Mouse (Mus musculus): ENCODE results near the gene Kcnk4. TPM values are rescaled to one million over a fixed set of nuclear protein-coding genes. Genes with fewer than 3 reads are reported as not detected.
A peak's percentile ranks its signal among the peaks of the same experiment; 100 is the strongest.

The Kcnk4 gene
- 0.24 TPM in 1 of 2 replicates, not detected in the other for polyA plus RNA-seq (2016; fragmentation: Nextera tagmentation; extraction: Ambion mirVana)

DNA sequence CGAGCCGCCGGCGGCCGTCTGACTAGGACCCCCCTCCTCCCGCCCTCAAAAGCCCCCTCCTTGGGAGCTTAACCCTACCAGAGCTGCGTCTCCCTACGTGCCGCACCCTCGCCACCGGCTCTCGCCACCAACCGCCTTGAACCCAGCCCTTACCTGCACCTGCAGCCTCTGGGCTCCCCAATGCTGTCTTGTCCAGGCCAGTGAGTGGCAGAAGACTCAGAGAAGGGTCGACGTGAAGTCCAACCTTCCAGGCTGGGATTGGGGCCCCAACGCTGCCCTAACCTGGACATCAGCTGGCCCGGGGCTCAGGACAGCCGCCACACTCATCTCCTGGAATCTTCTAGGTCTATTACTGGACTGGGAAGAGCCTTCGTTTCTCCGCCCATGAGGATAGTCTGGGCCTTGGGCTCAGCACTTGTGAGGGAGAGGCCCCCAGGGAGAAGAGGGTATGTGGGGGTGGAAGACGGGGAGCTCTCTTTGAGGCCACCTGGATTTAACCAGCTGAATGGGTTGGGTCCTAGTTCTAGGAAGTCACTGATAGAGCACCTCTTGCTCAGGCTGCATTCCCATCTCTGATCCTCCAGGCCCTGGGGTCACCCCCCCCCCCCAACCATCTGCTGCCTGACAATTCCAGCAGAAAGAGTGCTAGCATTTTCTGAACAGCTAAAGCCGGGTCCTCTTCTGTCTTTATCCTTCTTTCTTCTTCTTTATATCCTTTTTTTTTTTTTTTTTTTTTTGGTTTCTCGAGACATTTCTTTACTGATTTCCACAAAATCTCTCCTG lies at the start of gene Kcnk4:
Kcnk4 (minus strand) TSS at position 321 of the 783 bp plus-strand sequence.
- 0 out of 2 replicates have a peak, but pooled peaks cover 5% of the 10 kb centered on the region for H3K36me3 ChIP-seq (replicated peaks)
- H3K9me3 ChIP-seq: no peaks in the 10 kb centered on the region
- H3K4me3 ChIP-seq: peak within 1 kb of the TSS; percentile 47
- H3K27me3 ChIP-seq (ENCODE audit: poor library complexity, severe bottlenecking): peaks cover 83% of the 10 kb centered on the region
- 12% methylated on average over 23 of the region's 23 CpGs for WGBS
- peaks cover 24% of the 10 kb centered on the region for H3K4me1 ChIP-seq
- H3K27ac ChIP-seq: no peak within 1 kb of the TSS
- no peak for DNase-seq (ENCODE audit: extremely low spot score, low spot score)

DNA sequence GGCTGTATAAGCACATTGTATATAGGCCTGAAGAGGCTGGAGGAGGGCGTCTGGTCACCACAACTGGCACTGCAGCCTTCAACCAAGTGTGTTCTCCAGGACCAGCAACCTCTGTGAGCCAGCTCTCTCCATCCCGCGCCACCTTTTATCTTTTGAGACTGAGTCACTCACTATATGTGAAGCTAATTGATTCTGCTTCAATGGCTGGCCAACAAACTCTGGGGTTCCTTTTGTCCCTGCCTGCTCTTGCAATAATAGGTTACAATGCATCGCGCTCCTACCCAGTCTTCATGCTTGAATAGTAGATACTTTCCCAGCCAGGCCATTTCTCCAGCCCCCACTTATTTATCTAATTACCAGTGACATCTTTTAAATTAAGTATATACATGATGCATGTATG lies 49.3 kb upstream of the Kcnk4 start:
- 52% methylated on average over 5 of the region's 5 CpGs for WGBS
- Histone ChIP-seq H3K4me3 (peak overlapping the region; percentile 18; the same call in 1 of the 2 replicates), H3K4me1 (peaks cover 78% of the 10 kb centered on the region), H3K36me3 (replicated peaks) (peaks cover 43% of the 10 kb centered on the region), H3K27ac (0 out of 2 replicates have a peak overlapping the region, but pooled peaks have one; percentile 8), H3K27me3 (ENCODE audit: poor library complexity, severe bottlenecking) (0 out of 2 replicates have a peak, but pooled peaks cover 3% of the 10 kb centered on the region), H3K9me3 (no peaks in the 10 kb centered on the region)
- no peak for DNase-seq (ENCODE audit: extremely low spot score, low spot score)

GRCm38 (mm10) chr19:6981465-6981864 lies 47.1 kb upstream of the Kcnk4 start:
- H3K4me3 ChIP-seq: peak overlapping the region; percentile 86
- WGBS: 92% methylated on average over 4 of the region's 4 CpGs
- peaks cover 64% of the 10 kb centered on the region for H3K36me3 ChIP-seq (replicated peaks)
- H3K4me1 ChIP-seq: peaks cover 79% of the 10 kb centered on the region
- 0 out of 2 replicates have a peak, but pooled peaks cover 3% of the 10 kb centered on the region for H3K27me3 ChIP-seq (ENCODE audit: poor library complexity, severe bottlenecking)
- no peak for DNase-seq (ENCODE audit: extremely low spot score, low spot score)
- H3K9me3 ChIP-seq: no peaks in the 10 kb centered on the region
- H3K27ac ChIP-seq: no peak overlapping the region

DNA sequence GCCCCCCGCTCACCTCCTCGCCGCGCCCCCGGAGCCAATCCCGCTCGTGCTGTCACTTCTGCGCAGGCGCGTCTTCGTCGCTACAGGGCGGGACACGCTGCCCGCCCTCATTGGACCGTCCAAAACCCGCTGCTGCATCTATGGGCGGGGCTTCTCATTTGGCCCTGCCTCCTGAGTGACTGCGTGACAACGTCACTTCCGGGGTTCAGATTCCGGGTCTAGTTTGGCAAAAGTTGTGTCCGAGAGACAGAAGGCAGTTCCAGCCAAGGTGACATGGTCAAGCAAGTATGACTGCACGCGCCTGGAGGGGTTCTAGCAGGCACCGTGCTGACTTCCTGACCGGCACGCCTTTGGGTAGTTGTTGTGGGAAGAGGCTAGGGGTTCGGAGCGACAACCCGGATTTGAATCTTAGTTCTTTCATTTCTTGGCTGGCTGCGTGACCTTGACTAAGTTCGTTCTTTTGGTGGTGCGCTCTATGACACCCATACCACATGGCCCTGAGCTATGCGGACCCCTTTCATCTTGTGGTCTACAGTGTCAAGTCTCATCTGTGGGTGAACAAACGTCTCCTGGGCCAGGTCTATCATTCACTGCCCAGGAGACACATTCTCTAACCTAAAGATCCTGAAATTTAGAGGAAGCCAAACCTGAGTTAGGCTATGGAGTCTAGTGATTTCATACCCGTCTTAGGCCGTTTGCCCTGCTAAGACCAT lies 46.2 kb upstream of the Kcnk4 start, which contains the start of gene Fkbp2:
Fkbp2 (minus strand) TSS at position 121 of the 713 bp plus-strand sequence.
- 0 out of 2 replicates have a peak, but pooled peaks cover 3% of the 10 kb centered on the region for H3K27me3 ChIP-seq (ENCODE audit: poor library complexity, severe bottlenecking)
- H3K9me3 ChIP-seq: no peaks in the 10 kb centered on the region
- H3K4me3 ChIP-seq: peak within 1 kb of the TSS; percentile 86
- peaks cover 66% of the 10 kb centered on the region for H3K36me3 ChIP-seq (replicated peaks)
- WGBS: 2% methylated on average over 38 of the region's 38 CpGs
- H3K4me1 ChIP-seq: peaks cover 77% of the 10 kb centered on the region
- peak within 1 kb of the TSS; percentile 99 for H3K27ac ChIP-seq
- peak; percentile 99 for DNase-seq (ENCODE audit: extremely low spot score, low spot score)

- H3K4me3 ChIP-seq: peak overlapping the region; percentile 86
- H3K4me1 ChIP-seq: peaks cover 72% of the 10 kb centered on the region
- peak; percentile 100 for DNase-seq (ENCODE audit: extremely low spot score, low spot score)
- H3K27me3 ChIP-seq (ENCODE audit: poor library complexity, severe bottlenecking): no peaks in the 10 kb centered on the region
- no peaks in the 10 kb centered on the region for H3K9me3 ChIP-seq
- peak overlapping the region; percentile 99 for H3K27ac ChIP-seq
- peaks cover 58% of the 10 kb centered on the region for H3K36me3 ChIP-seq (replicated peaks)
- WGBS: under 1% methylated on average over 59 of the region's 59 CpGs
Measured at GRCm38 (mm10) chr19:6979486-6980380, 45.4 kb upstream of the Kcnk4 start.

GRCm38 (mm10) chr19:6979001-6979479 lies 44.7 kb upstream of the Kcnk4 start:
- Histone ChIP-seq H3K27ac (peak overlapping the region; percentile 99), H3K4me3 (peak overlapping the region; percentile 86), H3K27me3 (ENCODE audit: poor library complexity, severe bottlenecking) (no peaks in the 10 kb centered on the region), H3K36me3 (replicated peaks) (peaks cover 53% of the 10 kb centered on the region), H3K9me3 (no peaks in the 10 kb centered on the region), H3K4me1 (peaks cover 73% of the 10 kb centered on the region)
- no peak for DNase-seq (ENCODE audit: extremely low spot score, low spot score)
- WGBS: 15% methylated on average over 11 of the region's 11 CpGs

- no peak for DNase-seq (ENCODE audit: extremely low spot score, low spot score)
- Histone ChIP-seq H3K9me3 (no peaks in the 10 kb centered on the region), H3K36me3 (replicated peaks) (peaks cover 49% of the 10 kb centered on the region), H3K4me1 (peaks cover 73% of the 10 kb centered on the region), H3K27me3 (ENCODE audit: poor library complexity, severe bottlenecking) (no peaks in the 10 kb centered on the region), H3K27ac (peak overlapping the region; percentile 99), H3K4me3 (peak overlapping the region; percentile 86)
- WGBS: 73% methylated on average over 3 of the region's 3 CpGs
Measured at GRCm38 (mm10) chr19:6978639-6978974, 44.3 kb upstream of the Kcnk4 start.

GRCm38 (mm10) chr19:6977759-6978638 lies 43.7 kb upstream of the Kcnk4 start:
- Histone ChIP-seq H3K9me3 (no peaks in the 10 kb centered on the region), H3K4me3 (peak overlapping the region; percentile 86), H3K4me1 (peaks cover 73% of the 10 kb centered on the region), H3K27me3 (ENCODE audit: poor library complexity, severe bottlenecking) (no peaks in the 10 kb centered on the region), H3K27ac (peak overlapping the region; percentile 99; the same call in 1 of the 2 replicates), H3K36me3 (replicated peaks) (peaks cover 44% of the 10 kb centered on the region)
- peak; percentile 21 for DNase-seq (ENCODE audit: extremely low spot score, low spot score)
- WGBS: 89% methylated on average over 13 of the region's 13 CpGs

GRCm38 (mm10) chr19:6975537-6976521 lies 41.5 kb upstream of the Kcnk4 start, which contains the start of gene Plcb3:
Gene Plcb3, minus strand, starts transcription at chr19:6976470.
- peaks cover 30% of the 10 kb centered on the region for H3K36me3 ChIP-seq (replicated peaks)
- no peaks in the 10 kb centered on the region for H3K9me3 ChIP-seq
- peak within 1 kb of the TSS; percentile 95 for H3K27ac ChIP-seq
- peak within 1 kb of the TSS; percentile 86 for H3K4me3 ChIP-seq
- peaks cover 80% of the 10 kb centered on the region for H3K4me1 ChIP-seq
- H3K27me3 ChIP-seq (ENCODE audit: poor library complexity, severe bottlenecking): peaks cover 20% of the 10 kb centered on the region
- peak; percentile 64 for DNase-seq (ENCODE audit: extremely low spot score, low spot score)
- WGBS: under 1% methylated on average over 16 of the region's 16 CpGs

Measured in forebrain, embryonic 10.5 days (tissue).